Mouse (Mus musculus): Measurements from ENCODE around the gene Sik2. TPM values are rescaled to one million over a fixed set of nuclear protein-coding genes. Genes with fewer than 3 reads are reported as not detected.
A peak's percentile ranks its signal among the peaks of the same experiment; 100 is the strongest.

The Sik2 gene
- total RNA-seq, 2 experiments from 2014 or later = 13.2 to 41.0 TPM

GRCm38 (mm10) chr9:50924454-50924853 lies 84.4 kb downstream of the Sik2 start:
- peak; percentile 95 for ATAC-seq (replicated peaks; ENCODE audit: low FRiP score, low TSS enrichment, poor library complexity, severe bottlenecking)

- no peak for ATAC-seq (replicated peaks; ENCODE audit: low FRiP score, low TSS enrichment, poor library complexity, severe bottlenecking)
Observed at GRCm38 (mm10) chr9:50922363-50923153, 86.3 kb downstream of the Sik2 start.

- no peak for ATAC-seq (replicated peaks; ENCODE audit: low FRiP score, low TSS enrichment, poor library complexity, severe bottlenecking)
Observed at GRCm38 (mm10) chr9:50920933-50921895, 87.7 kb downstream of the Sik2 start.

- ATAC-seq (replicated peaks; ENCODE audit: low FRiP score, low TSS enrichment, poor library complexity, severe bottlenecking) = no peak
Observed at GRCm38 (mm10) chr9:50919554-50919953, 89.3 kb downstream of the Sik2 start.

GRCm38 (mm10) chr9:50918131-50918530 lies 90.7 kb downstream of the Sik2 start:
- no peak for ATAC-seq (replicated peaks; ENCODE audit: low FRiP score, low TSS enrichment, poor library complexity, severe bottlenecking)

GRCm38 (mm10) chr9:50911861-50912515 lies 96.9 kb downstream of the Sik2 start:
- ATAC-seq (replicated peaks; ENCODE audit: low FRiP score, low TSS enrichment, poor library complexity, severe bottlenecking) = no peak

GRCm38 (mm10) chr9:50905321-50905720 lies 103.6 kb downstream of the Sik2 start:
- no peak for ATAC-seq (replicated peaks; ENCODE audit: low FRiP score, low TSS enrichment, poor library complexity, severe bottlenecking)

- ATAC-seq (replicated peaks; ENCODE audit: low FRiP score, low TSS enrichment, poor library complexity, severe bottlenecking) = no peak
Observed at GRCm38 (mm10) chr9:50904196-50904847, 104.6 kb downstream of the Sik2 start.

- no peak for ATAC-seq (replicated peaks; ENCODE audit: low FRiP score, low TSS enrichment, poor library complexity, severe bottlenecking)
Observed at GRCm38 (mm10) chr9:50900026-50900920, 108.6 kb downstream of the Sik2 start.

- no peak for ATAC-seq (replicated peaks; ENCODE audit: low FRiP score, low TSS enrichment, poor library complexity, severe bottlenecking)
Observed at GRCm38 (mm10) chr9:50893665-50894064, 115.2 kb downstream of the Sik2 start.

- ATAC-seq (replicated peaks; ENCODE audit: low FRiP score, low TSS enrichment, poor library complexity, severe bottlenecking) = no peak
Observed at GRCm38 (mm10) chr9:50890494-50891090, 118.3 kb downstream of the Sik2 start.

- no peak for ATAC-seq (replicated peaks; ENCODE audit: low FRiP score, low TSS enrichment, poor library complexity, severe bottlenecking)
Observed at GRCm38 (mm10) chr9:50889964-50890363, 118.9 kb downstream of the Sik2 start.

GRCm38 (mm10) chr9:50889211-50889610 lies 119.7 kb downstream of the Sik2 start:
- no peak for ATAC-seq (replicated peaks; ENCODE audit: low FRiP score, low TSS enrichment, poor library complexity, severe bottlenecking)

GRCm38 (mm10) chr9:50887351-50887750 lies 121.5 kb downstream of the Sik2 start:
- no peak for ATAC-seq (replicated peaks; ENCODE audit: low FRiP score, low TSS enrichment, poor library complexity, severe bottlenecking)

GRCm38 (mm10) chr9:50886870-50887269 lies 122.0 kb downstream of the Sik2 start:
- ATAC-seq (replicated peaks; ENCODE audit: low FRiP score, low TSS enrichment, poor library complexity, severe bottlenecking) = no peak

- no peak for ATAC-seq (replicated peaks; ENCODE audit: low FRiP score, low TSS enrichment, poor library complexity, severe bottlenecking)
Observed at GRCm38 (mm10) chr9:50885600-50885987, 123.3 kb downstream of the Sik2 start.

- ATAC-seq (replicated peaks; ENCODE audit: low FRiP score, low TSS enrichment, poor library complexity, severe bottlenecking) = no peak
Observed at GRCm38 (mm10) chr9:50884741-50885599, 123.9 kb downstream of the Sik2 start.
